Mouse (Mus musculus): ENCODE measurements around the gene Olfr1024.

The Olfr1024 gene

DNA sequence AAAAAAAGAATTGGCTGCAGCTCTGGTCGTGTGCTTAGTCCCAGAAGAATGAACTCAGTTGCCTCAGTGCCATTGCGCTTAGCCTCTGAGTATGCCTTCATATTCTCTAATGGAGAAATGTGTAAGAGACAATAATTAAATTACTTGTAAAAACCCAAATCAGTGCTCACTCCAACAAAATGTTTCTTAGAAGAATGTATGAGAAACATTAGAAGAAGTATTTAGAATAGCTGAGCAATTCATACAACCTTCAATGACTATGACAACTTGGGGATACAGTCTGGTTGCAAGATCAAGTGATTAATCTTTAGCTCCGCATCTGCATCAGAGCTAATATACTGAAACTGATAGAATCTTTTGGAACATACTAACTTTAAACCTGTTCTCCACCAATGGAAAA lies at the start of gene Olfr1024:
Gene Olfr1024 (minus strand): TSS at position 101 of the 400 bp plus-strand sequence.
- DNase-seq = no peak

DNA sequence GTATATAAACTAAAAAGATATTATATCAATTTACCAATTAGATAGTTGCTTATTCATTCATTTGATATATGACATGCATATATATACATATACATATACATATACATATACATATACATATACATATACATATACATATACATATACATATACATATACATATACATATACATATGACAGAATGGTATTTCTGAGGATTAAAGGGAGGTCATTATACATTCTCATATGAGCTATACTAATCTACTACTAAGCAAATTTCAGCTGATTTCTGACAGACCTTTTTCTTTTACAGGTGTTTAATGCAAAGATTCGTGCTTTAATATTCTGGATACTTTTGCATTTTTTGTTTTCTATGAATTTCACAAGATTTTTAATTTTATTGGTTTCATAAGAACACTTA lies 45.3 kb upstream of the Olfr1024 start, which contains the start of gene Olfr1028:
Gene Olfr1028 (plus strand): TSS at position 301 of the 400 bp plus-strand sequence.
- DNase-seq = no peak

- no peak for DNase-seq
These were observed 16.4 kb upstream of the Olfr1024 start, which contains the start of gene Olfr1026 for GRCm38 (mm10) chr2:85921258-85921657. Olfr1026 (plus strand) TSS chr2:85921558.

GRCm38 (mm10) chr2:85914893-85915292 lies 10.0 kb upstream of the Olfr1024 start, which contains the start of gene Olfr1025-ps1:
Olfr1025-ps1 (plus strand) TSS chr2:85915193.
- no peak for DNase-seq

DNA sequence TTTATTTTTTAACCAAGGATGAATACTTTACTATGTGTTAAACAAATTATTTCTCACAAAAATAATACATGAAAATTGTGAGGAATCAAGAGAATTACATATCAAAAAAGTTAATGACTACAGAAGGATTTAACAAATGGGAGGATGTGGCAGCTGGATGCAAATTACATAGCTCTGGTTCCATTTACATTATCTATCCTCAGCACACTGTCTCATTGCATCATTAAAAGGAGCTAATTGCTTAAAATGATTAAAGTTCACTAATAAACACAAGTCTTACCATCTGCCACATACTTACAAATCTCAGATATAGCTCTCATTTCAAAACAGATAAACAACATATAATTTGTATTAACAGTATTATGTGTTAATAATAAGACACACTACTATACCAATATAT lies 8.3 kb upstream of the Olfr1024 start:
- no peak for DNase-seq

DNA sequence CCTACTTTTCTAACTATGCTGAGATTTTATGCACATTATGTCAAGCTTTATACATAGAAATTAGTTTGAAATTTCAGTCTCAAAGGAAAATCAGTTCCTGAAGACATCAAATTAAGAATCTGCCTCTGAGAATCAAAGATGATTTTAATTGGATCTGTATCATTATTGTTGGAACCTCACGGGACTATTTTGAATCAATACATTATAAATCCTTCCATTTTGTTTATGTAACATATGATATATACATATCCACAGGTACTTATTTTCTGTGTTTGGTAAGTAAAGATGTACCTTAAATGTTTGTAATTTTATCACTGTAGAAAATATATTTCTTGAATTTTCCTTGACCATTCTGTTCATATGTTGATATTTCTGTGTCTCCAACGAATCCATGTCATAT lies 19.5 kb downstream of the Olfr1024 start, which contains the start of gene Olfr1023:
Gene Olfr1023 (plus strand): TSS at position 301 of the 400 bp plus-strand sequence.
- no peak for DNase-seq

GRCm38 (mm10) chr2:85868294-85868693 lies 36.6 kb downstream of the Olfr1024 start, which contains the start of gene Olfr1022:
Olfr1022 (plus strand) TSS chr2:85868594.
- DNase-seq = no peak

All from embryo, embryonic 11 days (tissue).